In genomic region chrX:42540030-42540755, GRCm38 (mm10) we compare ENCODE assay signal across 9 mouse cellular contexts. TPM values are rescaled to one million over a fixed set of nuclear protein-coding genes. Genes with fewer than 3 reads are reported as not detected.
DNase-seq lines count a peak whose midpoint lies in the region; ATAC-seq lines count a peak whose summit lies in the region.
"Had no signal": no experiment of that assay in that cellular context is flagged by ENCODE, and none has a peak within 500 bp of the region (broad histone marks: within the 10 kb centered on the region; RNA-seq: fewer than 3 reads in every experiment).

No protein-coding gene starts in this region.

- peak overlapping the region; percentile 63 for H3K27ac ChIP-seq in forebrain, embryonic 12.5 days
- no peak overlapping the region for H3K27ac ChIP-seq in neural tube, embryonic 12.5 days
- H3K27ac ChIP-seq: macrophage had no signal

- no peaks in the 10 kb centered on the region for H3K36me3 ChIP-seq in forebrain, embryonic 12.5 days (replicated peaks)
- H3K36me3 ChIP-seq in neural tube, embryonic 12.5 days, result no peaks in the 10 kb centered on the region

- peak; percentile 87 for ATAC-seq in forebrain, embryonic 12.5 days (ENCODE audit: low FRiP score)
- 0 out of 2 replicates have a peak, but pooled peaks have one; percentile 33 for ATAC-seq in neural tube, embryonic 12.5 days (ENCODE audit: low FRiP score, low read depth)

- H3K4me1 ChIP-seq in forebrain, embryonic 12.5 days, result peaks cover 3% of the 10 kb centered on the region; the same call in 1 of the 2 replicates
- no peaks in the 10 kb centered on the region for H3K4me1 ChIP-seq in neural tube, embryonic 12.5 days

- peak; percentile 52 for DNase-seq in layer of hippocampus, adult 11-12 months (ENCODE audit: low spot score)
- DNase-seq in layer of hippocampus, postnatal 25 days (ENCODE audit: extremely low spot score in 1 of 2, low spot score in 1 of 2), result no peak
- peak; percentile 95 for DNase-seq in brain, adult 2 months (ENCODE audit: low read depth, low spot score)
- DNase-seq in layer of hippocampus, adult 9-11 months, result peak; percentile 53
- DNase-seq in ovary, adult 18-20 months (ENCODE audit: low spot score), result no peak
- no peak for DNase-seq in ovary, postnatal 10 days (ENCODE audit: low spot score)

- H3K27me3 ChIP-seq in forebrain, embryonic 12.5 days, result no peaks in the 10 kb centered on the region
- no peaks in the 10 kb centered on the region for H3K27me3 ChIP-seq in neural tube, embryonic 12.5 days (replicated peaks)

- H3K4me3 ChIP-seq in forebrain, embryonic 12.5 days (replicated peaks), result no peak overlapping the region
- H3K4me3 ChIP-seq in neural tube, embryonic 12.5 days, result no peak overlapping the region

- 24% methylated on average over 3 of the region's 3 CpGs for WGBS in forebrain, embryonic 12.5 days
- WGBS in neural tube, embryonic 12.5 days, result 29% methylated on average over 3 of the region's 3 CpGs

- H3K9me3 ChIP-seq in forebrain, embryonic 12.5 days, result no peaks in the 10 kb centered on the region
- H3K9me3 ChIP-seq in neural tube, embryonic 12.5 days, result no peaks in the 10 kb centered on the region

- H3K9ac ChIP-seq in forebrain, embryonic 12.5 days, result no peak overlapping the region
- H3K9ac ChIP-seq in neural tube, embryonic 12.5 days, result no peak overlapping the region

- peak overlapping the region; percentile 24; the same call in 1 of the 2 replicates for H3K4me2 ChIP-seq in forebrain, embryonic 12.5 days
- peak overlapping the region; percentile 33; the same call in 1 of the 2 replicates for H3K4me2 ChIP-seq in neural tube, embryonic 12.5 days (replicated peaks)

RNA-seq across cellular contexts. Expression of gene Sh2d1a, which starts 37.9 kb away (rescaled TPM):
- not detected for total RNA-seq in layer of hippocampus, postnatal 25 days (2021)
- 1.2 TPM in 2 replicates for polyA plus RNA-seq in forebrain, embryonic 12.5 days (2016; fragmentation: Nextera tagmentation; extraction: Ambion mirVana)
- polyA plus RNA-seq in neural tube, embryonic 12.5 days (2016; fragmentation: Nextera tagmentation; extraction: Ambion mirVana), result 0.47 and 0.53 TPM in 2 replicates
- polyA plus RNA-seq: macrophage had no signal

RNA-seq across cellular contexts. Expression of gene Tex13c2, which starts 50.7 kb away (rescaled TPM):
- 1 to 10 TPM in 1 of 2 experiments, under 1 TPM in 1; 0.40 to 1.4 TPM for total RNA-seq in layer of hippocampus, postnatal 25 days (2021)
- polyA plus RNA-seq in forebrain, embryonic 12.5 days (2016; fragmentation: Nextera tagmentation; extraction: Ambion mirVana), result not detected in 2 replicates
- not detected in 2 replicates for polyA plus RNA-seq in neural tube, embryonic 12.5 days (2016; fragmentation: Nextera tagmentation; extraction: Ambion mirVana)
- polyA plus RNA-seq: macrophage had no signal

Comparison
In these comparisons a context has a peak if more than half of its experiments do, and no peak if none do; other contexts are left out.
1. DNase-seq: peak in layer of hippocampus, adult 11-12 months (single experiment), brain, adult 2 months (single experiment) and layer of hippocampus, adult 9-11 months (single experiment); none in layer of hippocampus, postnatal 25 days (0 of 2), ovary, adult 18-20 months (single experiment) and ovary, postnatal 10 days (single experiment).